Mouse (Mus musculus) gastrocnemius, postnatal 36 days (tissue): Measurements from ENCODE around the gene Grik3. TPM values are rescaled to one million over a fixed set of nuclear protein-coding genes. Genes with fewer than 3 reads are reported as not detected.

ENCODE experiments used
- DNase-seq, 2 experiments: peaks; one replicate each; pipeline ENCODE4 v3.0.0; 2022
- intact Hi-C: fragments of 180-260 bp; cut with DNase I; formaldehyde crosslinking; loops from one replicate; pipeline ENCODE4 v1.15.1; 2025
- total RNA-seq, 2 experiments: library from RNA; stranded (reverse); gene quantifications; 2 replicates each; pipeline ENCODE4 v1.2.3; 2021

Gene Grik3
- total RNA-seq, 2 experiments from 2014 or later = 0.05 to 0.10 TPM

GRCm38 (mm10) chr4:125489901-125490590 is 454 bp upstream of the Grik3 start:
- DNase-seq = no peak
- intact Hi-C loops = no loop called here

- intact Hi-C loops = no loop called here
These were observed 1.1 kb downstream of the Grik3 start for GRCm38 (mm10) chr4:125491505-125492121.

GRCm38 (mm10) chr4:125492122-125492505 is 1.6 kb downstream of the Grik3 start:
- intact Hi-C loops = no loop called here
- no peak for DNase-seq

More at GRCm38 (mm10) chr4:125491505-125492121, 1.1 kb downstream of the Grik3 start:
- no peak for DNase-seq

GRCm38 (mm10) chr4:125492706-125493105 is 2.2 kb downstream of the Grik3 start:
- DNase-seq = no peak
- intact Hi-C loops = no loop called here

GRCm38 (mm10) chr4:125493124-125493523 is 2.6 kb downstream of the Grik3 start:
- intact Hi-C loops = no loop called here
- DNase-seq = no peak

GRCm38 (mm10) chr4:125495477-125495876 is 5.0 kb downstream of the Grik3 start:
- intact Hi-C loops = no loop called here
- DNase-seq = no peak

- intact Hi-C loops = no loop called here
- DNase-seq = no peak
These were observed 6.5 kb downstream of the Grik3 start for GRCm38 (mm10) chr4:125497001-125497400.

GRCm38 (mm10) chr4:125497471-125497870 is 7.0 kb downstream of the Grik3 start:
- DNase-seq = no peak
- intact Hi-C loops = no loop called here

GRCm38 (mm10) chr4:125498866-125499265 is 8.4 kb downstream of the Grik3 start:
- intact Hi-C loops = no loop called here
- no peak for DNase-seq

GRCm38 (mm10) chr4:125502861-125503260 is 12.4 kb downstream of the Grik3 start:
- intact Hi-C loops = no loop called here
- DNase-seq = no peak

- intact Hi-C loops = no loop called here
- DNase-seq = no peak
These were observed 21.9 kb downstream of the Grik3 start for GRCm38 (mm10) chr4:125512434-125512833.

- intact Hi-C loops = no loop called here
These were observed 25.1 kb downstream of the Grik3 start for GRCm38 (mm10) chr4:125515646-125516045.

GRCm38 (mm10) chr4:125516612-125517011 is 26.1 kb downstream of the Grik3 start:
- intact Hi-C loops = no loop called here

More at GRCm38 (mm10) chr4:125515646-125516045, 25.1 kb downstream of the Grik3 start:
- DNase-seq = no peak

GRCm38 (mm10) chr4:125518861-125519260 is 28.4 kb downstream of the Grik3 start:
- intact Hi-C loops = no loop called here
- DNase-seq = no peak

More at GRCm38 (mm10) chr4:125516612-125517011, 26.1 kb downstream of the Grik3 start:
- DNase-seq = no peak

GRCm38 (mm10) chr4:125522931-125523330 is 32.4 kb downstream of the Grik3 start:
- DNase-seq = no peak
- intact Hi-C loops = no loop called here

GRCm38 (mm10) chr4:125525266-125525665 is 34.8 kb downstream of the Grik3 start:
- no peak for DNase-seq
- intact Hi-C loops = no loop called here

- no peak for DNase-seq
- intact Hi-C loops = no loop called here
These were observed 35.9 kb downstream of the Grik3 start for GRCm38 (mm10) chr4:125526425-125526824.

GRCm38 (mm10) chr4:125533965-125534364 is 43.5 kb downstream of the Grik3 start:
- intact Hi-C loops = no loop called here
- DNase-seq = no peak

GRCm38 (mm10) chr4:125534449-125534848 is 43.9 kb downstream of the Grik3 start:
- intact Hi-C loops = no loop called here
- DNase-seq = no peak

- intact Hi-C loops = no loop called here
- DNase-seq = no peak
These were observed 44.5 kb downstream of the Grik3 start for GRCm38 (mm10) chr4:125534991-125535401.

- intact Hi-C loops = no loop called here
- no peak for DNase-seq
These were observed 45.0 kb downstream of the Grik3 start for GRCm38 (mm10) chr4:125535465-125535864.

GRCm38 (mm10) chr4:125535977-125536376 is 45.5 kb downstream of the Grik3 start:
- DNase-seq = no peak

More at GRCm38 (mm10) chr4:125535977-125536376, 45.5 kb downstream of the Grik3 start:
- intact Hi-C loops = no loop called here
